Mouse (Mus musculus) spleen, adult 10 weeks (tissue): ENCODE results near the gene Rin3. TPM values are rescaled to one million over a fixed set of nuclear protein-coding genes. Genes with fewer than 3 reads are reported as not detected.

Source experiments
- polyA plus RNA-seq: library from polyadenylated mRNA; stranded (reverse); fragments of 350-450 nt; fragmentation: Illumina TruSeq; extraction: RNeasy Lipid Tissue Mini Kit (QIAGEN cat#74804); gene quantifications from one replicate; pipeline ENCODE4 v1.2.3, GENCODE M21; 2015; ENCODE audit warnings: low replicate concordance; ENCODE audit not compliant: insufficient read depth

Rin3 gene
- polyA plus RNA-seq, result 41.8 TPM

GRCm38 (mm10) chr12:102282763-102283482 is at the start of gene Rin3:
Rin3 (plus strand) TSS chr12:102283048.

GRCm38 (mm10) chr12:102439632-102440023 is 156.8 kb downstream of the Rin3 start, which contains the start of gene Lgmn:
Lgmn (minus strand) TSS chr12:102439813.

Other genes with a start within 250 kb of the Rin3 start
- gene Slc24a4, start 154.3 kb upstream of the Rin3 start, polyA plus RNA-seq, result not detected
- gene Lgmn, start 156.8 kb downstream of the Rin3 start, polyA plus RNA-seq, result 137 TPM
- gene Golga5, start 186.1 kb downstream of the Rin3 start, polyA plus RNA-seq, result 48.2 TPM